Mouse (Mus musculus): ENCODE results near the gene Olfr1177-ps. TPM values are rescaled to one million over a fixed set of nuclear protein-coding genes. Genes with fewer than 3 reads are reported as not detected.

The Olfr1177-ps gene
- not detected in 2 replicates for polyA plus RNA-seq (2015; fragmentation: Nextera tagmentation; extraction: Ambion mirVana)

- Histone ChIP-seq H3K9me3 (no peaks in the 10 kb centered on the region), H3K4me2 (replicated peaks) (no peak within 1 kb of the TSS), H3K27ac (replicated peaks) (no peak within 1 kb of the TSS), H3K4me1 (no peaks in the 10 kb centered on the region), H3K9ac (replicated peaks) (no peak within 1 kb of the TSS), H3K27me3 (no peaks in the 10 kb centered on the region), H3K36me3 (no peaks in the 10 kb centered on the region), H3K4me3 (no peak within 1 kb of the TSS)
- no peak for ATAC-seq (replicated peaks)
- 78% methylated on average over 1 of the region's 1 CpGs for WGBS
These were observed at the start of gene Olfr1177-ps for GRCm38 (mm10) chr2:88346392-88346791. Gene Olfr1177-ps, minus strand, starts transcription at chr2:88346492.

- no peak within 1 kb of the TSS for H3K27ac ChIP-seq (replicated peaks)
- H3K4me3 ChIP-seq, result no peak within 1 kb of the TSS
- WGBS, result 100% methylated on average over 1 of the region's 1 CpGs
- ATAC-seq (replicated peaks), result no peak
- no peaks in the 10 kb centered on the region for H3K27me3 ChIP-seq
- H3K9me3 ChIP-seq, result no peaks in the 10 kb centered on the region
- H3K36me3 ChIP-seq, result no peaks in the 10 kb centered on the region
- H3K4me1 ChIP-seq, result no peaks in the 10 kb centered on the region
- no peak within 1 kb of the TSS for H3K9ac ChIP-seq (replicated peaks)
- H3K4me2 ChIP-seq (replicated peaks), result no peak within 1 kb of the TSS
These were observed 40.5 kb upstream of the Olfr1177-ps start, which contains the start of gene Olfr1178 for GRCm38 (mm10) chr2:88386762-88387161. Gene Olfr1178, plus strand, starts transcription at chr2:88387062.

DNA sequence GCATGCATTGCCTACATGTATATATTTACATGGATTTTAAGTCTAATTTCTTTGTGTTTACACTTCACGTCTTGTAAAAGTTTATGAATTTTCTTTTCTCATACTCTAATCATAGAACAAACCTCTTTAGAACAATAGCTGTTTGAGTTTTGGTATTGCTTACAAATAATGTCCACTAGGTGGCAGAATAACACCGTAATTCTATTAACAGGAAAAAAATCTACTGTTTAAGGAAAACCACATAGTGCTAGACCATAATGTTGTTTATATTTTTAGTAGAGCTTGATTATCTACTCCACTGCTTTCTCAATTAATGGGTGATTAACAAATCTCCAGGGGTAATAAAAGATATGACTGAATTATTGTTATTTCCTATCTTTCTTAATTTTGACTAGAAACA, 10.0 kb upstream of the Olfr1177-ps start:
- Histone ChIP-seq H3K4me3 (no peak overlapping the region), H3K9ac (replicated peaks) (no peak overlapping the region), H3K27me3 (no peaks in the 10 kb centered on the region), H3K9me3 (no peaks in the 10 kb centered on the region), H3K27ac (replicated peaks) (no peak overlapping the region), H3K36me3 (no peaks in the 10 kb centered on the region), H3K4me2 (replicated peaks) (no peak overlapping the region), H3K4me1 (no peaks in the 10 kb centered on the region)
- WGBS, result 2% methylated on average over 2 of the region's 2 CpGs
- peak; percentile 66 for ATAC-seq (replicated peaks)

GRCm38 (mm10) chr2:88336421-88336820, 9.9 kb downstream of the Olfr1177-ps start, which contains the start of gene Olfr1176:
Gene Olfr1176, plus strand, starts transcription at chr2:88336721.
- H3K36me3 ChIP-seq, result no peaks in the 10 kb centered on the region
- no peak within 1 kb of the TSS for H3K9ac ChIP-seq (replicated peaks)
- no peaks in the 10 kb centered on the region for H3K9me3 ChIP-seq
- ATAC-seq (replicated peaks), result no peak
- H3K27ac ChIP-seq (replicated peaks), result no peak within 1 kb of the TSS
- no peak within 1 kb of the TSS for H3K4me2 ChIP-seq (replicated peaks)
- WGBS, result 72% methylated on average over 1 of the region's 1 CpGs
- no peaks in the 10 kb centered on the region for H3K4me1 ChIP-seq
- H3K27me3 ChIP-seq, result no peaks in the 10 kb centered on the region
- no peak within 1 kb of the TSS for H3K4me3 ChIP-seq

GRCm38 (mm10) chr2:88327115-88327514, 19.2 kb downstream of the Olfr1177-ps start, which contains the start of gene Olfr1175-ps:
Gene Olfr1175-ps, minus strand, starts transcription at chr2:88327215.
- Histone ChIP-seq H3K4me3 (no peak within 1 kb of the TSS), H3K9ac (replicated peaks) (no peak within 1 kb of the TSS), H3K4me2 (replicated peaks) (no peak within 1 kb of the TSS), H3K36me3 (no peaks in the 10 kb centered on the region), H3K27ac (replicated peaks) (no peak within 1 kb of the TSS), H3K9me3 (no peaks in the 10 kb centered on the region), H3K4me1 (no peaks in the 10 kb centered on the region), H3K27me3 (no peaks in the 10 kb centered on the region)
- no peak for ATAC-seq (replicated peaks)
- WGBS, result 84% methylated on average over 2 of the region's 2 CpGs

DNA sequence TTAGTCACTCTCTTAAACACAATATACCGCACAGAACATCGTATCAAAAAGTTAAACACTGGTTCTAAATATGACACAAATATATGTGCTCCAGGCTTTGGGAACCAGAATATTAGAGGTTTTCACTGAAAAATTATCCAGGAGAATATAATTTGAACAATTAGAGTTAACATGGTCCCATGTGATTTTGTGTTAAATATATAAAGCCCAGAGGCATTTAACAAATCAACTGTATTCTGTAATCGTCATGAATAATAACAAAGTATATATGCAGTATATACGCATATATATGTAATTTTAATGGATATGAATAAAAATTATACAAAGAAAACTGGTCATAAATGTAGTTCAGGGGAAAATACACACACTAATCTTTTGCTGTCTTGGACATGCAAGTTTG, 31.3 kb downstream of the Olfr1177-ps start, which contains the start of gene Olfr1174-ps:
Olfr1174-ps (minus strand) TSS at position 101 of the 400 bp plus-strand sequence.
- Histone ChIP-seq H3K36me3 (no peaks in the 10 kb centered on the region), H3K4me3 (no peak within 1 kb of the TSS), H3K9ac (replicated peaks) (no peak within 1 kb of the TSS), H3K9me3 (no peaks in the 10 kb centered on the region), H3K4me2 (replicated peaks) (no peak within 1 kb of the TSS), H3K27ac (replicated peaks) (no peak within 1 kb of the TSS), H3K4me1 (no peaks in the 10 kb centered on the region), H3K27me3 (no peaks in the 10 kb centered on the region)
- WGBS, result 94% methylated on average over 4 of the region's 4 CpGs
- ATAC-seq (replicated peaks), result no peak

Other genes starting within 250 kb of the Olfr1177-ps start
- not detected in 2 replicates for gene Olfr1166, start 218.2 kb downstream of the Olfr1177-ps start, polyA plus RNA-seq (2015; fragmentation: Nextera tagmentation; extraction: Ambion mirVana)
- not detected in 2 replicates for gene Olfr1167, start 191.3 kb downstream of the Olfr1177-ps start, polyA plus RNA-seq (2015; fragmentation: Nextera tagmentation; extraction: Ambion mirVana)
- not detected in 2 replicates for gene Olfr1168, start 164.6 kb downstream of the Olfr1177-ps start, polyA plus RNA-seq (2015; fragmentation: Nextera tagmentation; extraction: Ambion mirVana)
- not detected in 2 replicates for gene Olfr1170, start 118.2 kb downstream of the Olfr1177-ps start, polyA plus RNA-seq (2015; fragmentation: Nextera tagmentation; extraction: Ambion mirVana)
- not detected in 2 replicates for gene Olfr1173, start 66.6 kb downstream of the Olfr1177-ps start, polyA plus RNA-seq (2015; fragmentation: Nextera tagmentation; extraction: Ambion mirVana)
- not detected in 2 replicates for gene Olfr1174-ps, start 31.4 kb downstream of the Olfr1177-ps start, polyA plus RNA-seq (2015; fragmentation: Nextera tagmentation; extraction: Ambion mirVana)
- not detected in 2 replicates for gene Olfr1175-ps, start 19.3 kb downstream of the Olfr1177-ps start, polyA plus RNA-seq (2015; fragmentation: Nextera tagmentation; extraction: Ambion mirVana)
- gene Olfr1176, start 9.8 kb downstream of the Olfr1177-ps start, polyA plus RNA-seq (2015; fragmentation: Nextera tagmentation; extraction: Ambion mirVana), result not detected in 2 replicates
- not detected in 2 replicates for gene Olfr1178, start 40.6 kb upstream of the Olfr1177-ps start, polyA plus RNA-seq (2015; fragmentation: Nextera tagmentation; extraction: Ambion mirVana)
- gene Olfr1179, start 60.0 kb upstream of the Olfr1177-ps start, polyA plus RNA-seq (2015; fragmentation: Nextera tagmentation; extraction: Ambion mirVana), result not detected in 2 replicates
- gene Olfr1180, start 72.7 kb upstream of the Olfr1177-ps start, polyA plus RNA-seq (2015; fragmentation: Nextera tagmentation; extraction: Ambion mirVana), result not detected in 2 replicates
- gene Olfr1181, start 79.7 kb upstream of the Olfr1177-ps start, polyA plus RNA-seq (2015; fragmentation: Nextera tagmentation; extraction: Ambion mirVana), result not detected in 2 replicates
- not detected in 2 replicates for gene Gm13757, start 102.6 kb upstream of the Olfr1177-ps start, polyA plus RNA-seq (2015; fragmentation: Nextera tagmentation; extraction: Ambion mirVana)
- gene Olfr1183, start 108.4 kb upstream of the Olfr1177-ps start, polyA plus RNA-seq (2015; fragmentation: Nextera tagmentation; extraction: Ambion mirVana), result not detected in 2 replicates
- gene Olfr1184, start 137.1 kb upstream of the Olfr1177-ps start, polyA plus RNA-seq (2015; fragmentation: Nextera tagmentation; extraction: Ambion mirVana), result not detected in 2 replicates
- gene Olfr1185-ps1, start 146.8 kb upstream of the Olfr1177-ps start, polyA plus RNA-seq (2015; fragmentation: Nextera tagmentation; extraction: Ambion mirVana), result not detected in 2 replicates
- gene Olfr1186, start 172.1 kb upstream of the Olfr1177-ps start, polyA plus RNA-seq (2015; fragmentation: Nextera tagmentation; extraction: Ambion mirVana), result not detected in 2 replicates
- not detected in 2 replicates for gene Olfr1188, start 210.4 kb upstream of the Olfr1177-ps start, polyA plus RNA-seq (2015; fragmentation: Nextera tagmentation; extraction: Ambion mirVana)
- gene Olfr1189, start 240.0 kb upstream of the Olfr1177-ps start, polyA plus RNA-seq (2015; fragmentation: Nextera tagmentation; extraction: Ambion mirVana), result not detected in 2 replicates